Mouse (Mus musculus) retina, postnatal 1 day (tissue): ENCODE results near the gene Cdk13.

Source experiments
- DNase-seq: peaks from one replicate; pipeline ENCODE4 v3.0.0-alpha.2; 2012

Cdk13 gene

GRCm38 (mm10) chr13:17804909-17805613, at the start of gene Cdk13:
Gene Cdk13, minus strand, starts transcription at chr13:17805097.
- DNase-seq = peak; percentile 99

DNA sequence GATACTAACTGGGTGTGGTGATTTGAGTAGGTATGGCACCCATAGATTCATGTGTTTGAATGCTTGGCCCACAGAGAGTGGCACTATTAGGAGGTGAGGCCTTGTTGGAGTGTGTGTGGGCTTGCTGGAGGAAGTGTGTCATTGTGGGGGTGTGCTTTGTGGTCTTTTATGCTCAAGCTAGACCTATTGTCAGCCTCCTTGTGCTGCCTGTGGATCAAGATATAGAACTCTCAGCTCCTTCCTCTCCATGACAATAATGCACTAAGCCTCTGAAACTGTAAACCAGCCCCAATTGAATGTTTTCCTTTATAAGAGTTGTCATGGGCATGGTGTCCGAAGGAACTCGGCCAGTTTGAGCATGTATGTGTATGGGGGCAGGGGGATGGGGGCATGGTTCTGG, 38.4 kb upstream of the Cdk13 start:
- no peak for DNase-seq

GRCm38 (mm10) chr13:17842756-17843155, 37.9 kb upstream of the Cdk13 start:
- no peak for DNase-seq

DNA sequence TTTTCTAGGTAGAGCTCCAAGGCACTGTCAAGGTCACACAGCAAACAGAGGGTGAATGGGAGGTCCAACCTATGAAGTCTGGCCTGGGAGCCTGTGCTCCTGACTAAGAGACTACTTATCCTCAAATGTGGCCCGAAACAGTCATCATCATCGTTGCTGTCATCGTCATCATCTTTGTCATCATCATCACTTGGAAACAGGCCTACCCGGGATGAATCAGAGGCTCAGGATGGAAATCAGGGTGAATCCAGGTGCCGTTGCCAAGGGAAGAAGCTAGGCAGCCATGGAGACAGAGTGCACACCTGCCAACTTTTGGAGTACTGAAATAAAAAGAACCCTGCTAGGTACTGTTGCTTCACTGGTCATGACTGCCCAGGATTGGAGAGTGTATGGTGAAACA, 34.2 kb upstream of the Cdk13 start:
- DNase-seq = no peak

DNA sequence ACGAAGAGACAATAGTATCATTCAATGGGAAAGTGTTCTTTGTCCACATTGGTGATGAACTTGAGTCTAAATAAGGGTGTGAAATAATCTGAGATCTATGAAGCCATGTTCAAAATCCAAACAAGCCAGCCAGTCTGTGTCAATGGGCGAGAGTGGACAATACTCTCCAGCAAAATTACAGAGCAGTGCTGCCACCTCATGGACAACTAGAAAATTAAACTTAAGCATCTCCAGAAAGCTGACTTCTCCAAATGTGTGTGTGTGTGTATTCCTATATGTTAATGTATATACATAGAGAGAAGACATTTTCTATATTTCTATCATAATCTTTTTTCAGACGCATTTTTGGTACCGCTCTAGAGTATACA, 33.6 kb upstream of the Cdk13 start:
- peak; percentile 84 for DNase-seq

DNA sequence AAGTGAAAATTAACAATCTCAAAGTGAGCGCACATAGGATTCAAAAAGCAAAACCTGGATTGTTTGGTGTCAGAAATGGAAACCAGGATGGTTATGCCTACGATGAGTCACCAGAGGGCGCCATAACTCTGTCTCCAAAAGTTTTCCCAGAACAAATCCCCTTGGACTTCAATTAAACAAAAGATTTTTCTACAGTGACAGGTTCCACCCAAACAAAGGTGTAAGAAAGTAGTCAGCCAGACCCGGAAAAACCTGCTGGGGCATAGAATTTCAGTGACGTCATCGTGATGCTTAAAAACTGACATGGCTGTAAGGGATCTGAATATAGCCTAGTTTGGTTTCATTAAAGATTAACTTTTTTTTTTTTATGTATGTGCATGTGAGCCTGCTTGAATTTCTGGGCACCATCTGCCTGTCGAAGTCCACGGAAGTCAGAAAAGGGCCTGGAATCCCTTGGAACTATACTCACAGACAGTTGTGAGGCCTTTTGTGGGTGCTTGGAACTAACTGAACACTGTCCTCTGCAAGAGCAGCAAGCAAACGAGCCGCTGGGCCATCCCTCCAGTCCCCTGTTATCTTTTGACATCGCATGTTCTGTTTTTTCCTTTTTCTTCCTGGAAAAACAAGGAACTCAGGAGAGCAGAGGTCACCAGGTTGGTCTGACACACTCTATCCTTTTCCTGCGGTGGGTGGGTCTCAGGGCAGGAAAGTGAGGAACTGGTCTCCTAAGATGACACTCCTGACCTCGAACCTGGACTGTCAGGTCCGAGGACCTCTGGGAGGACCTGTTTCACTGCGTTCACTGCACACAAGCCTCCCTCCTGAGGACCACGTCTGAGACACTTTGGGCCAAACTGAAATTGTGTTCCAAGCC, 33.0 kb upstream of the Cdk13 start:
- peak; percentile 61 for DNase-seq

- no peak for DNase-seq
Observed at GRCm38 (mm10) chr13:17836808-17837207, 31.9 kb upstream of the Cdk13 start.

- DNase-seq = no peak
Observed at GRCm38 (mm10) chr13:17832940-17833339, 28.0 kb upstream of the Cdk13 start.

GRCm38 (mm10) chr13:17817226-17817625, 12.3 kb upstream of the Cdk13 start:
- DNase-seq = no peak

DNA sequence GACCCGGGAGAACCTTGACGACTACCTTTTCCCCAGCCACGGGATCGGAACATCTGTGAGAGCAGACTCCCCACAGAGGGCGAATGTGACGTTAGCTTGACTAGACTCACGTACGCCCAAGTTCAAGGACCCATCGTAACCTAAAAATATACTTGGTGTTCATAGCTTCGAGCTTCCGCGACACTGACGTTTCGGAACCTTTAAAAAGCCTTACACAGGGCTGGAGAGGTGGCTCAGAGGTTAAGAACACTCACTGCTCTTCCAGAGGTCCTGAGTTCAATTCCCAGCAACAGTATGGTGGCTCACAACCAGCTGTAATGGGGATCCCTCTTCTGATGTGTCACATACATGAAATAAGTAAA, 698 bp upstream of the Cdk13 start:
- no peak for DNase-seq

DNA sequence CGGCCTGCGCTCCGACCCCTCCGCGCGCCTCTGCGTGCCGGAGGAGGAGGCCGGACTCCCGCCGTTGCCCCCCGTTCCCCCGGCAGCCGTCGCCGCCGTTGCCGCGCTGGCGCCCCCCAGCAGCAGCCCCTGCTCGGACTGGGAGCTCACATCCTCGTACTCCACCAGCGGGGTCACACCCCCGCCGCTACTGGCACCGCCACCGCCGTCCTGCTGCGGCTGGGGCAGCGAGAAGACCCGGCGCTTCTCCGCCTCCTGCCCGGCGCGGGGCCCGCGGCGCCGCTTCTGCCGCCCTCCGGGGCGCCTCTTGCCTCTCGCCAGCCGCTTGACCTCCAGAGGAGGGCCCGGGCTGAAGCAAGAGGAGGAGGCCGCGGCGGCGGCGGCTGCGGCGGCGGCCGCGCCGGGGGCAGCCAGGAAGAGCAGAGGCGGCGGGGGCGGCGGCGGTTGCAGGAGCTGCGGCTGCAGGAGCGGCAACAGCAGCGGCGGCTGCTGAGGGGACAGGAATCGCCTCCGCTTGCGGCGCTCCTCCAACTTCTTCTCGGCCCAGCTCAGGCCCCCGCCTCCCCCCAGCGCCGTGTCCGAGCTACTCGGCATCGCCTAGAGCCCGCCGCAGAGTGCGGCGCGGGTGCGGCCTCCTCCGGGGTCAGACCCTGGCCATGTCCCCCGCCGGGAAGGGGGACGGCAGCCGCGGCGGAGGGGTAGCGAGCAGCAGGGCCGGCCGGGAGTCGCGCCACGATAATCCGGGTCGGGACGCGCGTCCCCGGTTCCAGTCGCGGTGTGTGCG, 647 bp downstream of the Cdk13 start:
- no peak for DNase-seq

GRCm38 (mm10) chr13:17803331-17804057, 1.4 kb downstream of the Cdk13 start:
- peak; percentile 83 for DNase-seq

GRCm38 (mm10) chr13:17802880-17803279, 2.0 kb downstream of the Cdk13 start:
- no peak for DNase-seq

- no peak for DNase-seq
Observed at GRCm38 (mm10) chr13:17799735-17800134, 5.2 kb downstream of the Cdk13 start.

GRCm38 (mm10) chr13:17795757-17796456, 9.0 kb downstream of the Cdk13 start:
- no peak for DNase-seq

GRCm38 (mm10) chr13:17783643-17784042, 21.3 kb downstream of the Cdk13 start:
- no peak for DNase-seq

GRCm38 (mm10) chr13:17779923-17780322, 25.0 kb downstream of the Cdk13 start:
- DNase-seq = no peak

- DNase-seq = no peak
Observed at GRCm38 (mm10) chr13:17776303-17776702, 28.6 kb downstream of the Cdk13 start.

DNA sequence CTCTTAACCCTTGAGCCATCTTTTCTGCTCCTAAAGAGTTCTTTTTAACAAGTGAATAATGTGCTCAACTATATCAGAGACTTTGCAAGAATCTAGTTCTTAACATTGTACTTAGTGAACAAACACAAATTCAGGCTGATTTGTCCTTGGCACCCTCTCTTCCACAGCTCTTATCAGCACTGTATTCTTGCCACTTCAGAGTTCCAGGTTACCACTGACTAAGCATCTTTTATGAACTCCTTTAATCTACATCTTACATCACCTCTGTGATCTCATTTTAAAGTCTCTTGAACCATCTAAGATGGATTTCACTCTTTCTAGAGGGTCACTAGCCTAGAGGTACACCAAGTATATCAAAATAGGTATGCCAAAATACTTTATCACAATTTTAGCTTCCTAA, 29.5 kb downstream of the Cdk13 start:
- DNase-seq = no peak

DNA sequence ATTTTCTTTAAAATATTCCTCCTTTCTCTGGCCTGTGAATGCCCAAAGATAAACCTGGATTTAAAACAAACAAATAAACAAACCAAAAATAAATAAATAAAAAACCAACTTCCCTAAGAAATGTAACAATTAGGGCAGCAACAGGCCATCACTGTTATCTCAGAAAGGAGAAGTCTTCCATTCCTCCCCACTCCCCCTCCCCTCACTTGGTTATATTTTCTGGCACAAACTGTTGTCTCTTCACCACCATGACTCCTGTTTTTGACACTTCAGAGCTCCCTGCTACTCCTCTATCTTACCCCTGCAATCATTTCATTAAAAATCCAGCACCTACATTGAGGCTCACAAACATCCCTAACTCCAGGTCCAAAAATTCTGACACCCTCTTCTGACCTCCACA, 31.8 kb downstream of the Cdk13 start:
- DNase-seq = no peak

- DNase-seq = no peak
Observed at GRCm38 (mm10) chr13:17772574-17772973, 32.3 kb downstream of the Cdk13 start.

DNA sequence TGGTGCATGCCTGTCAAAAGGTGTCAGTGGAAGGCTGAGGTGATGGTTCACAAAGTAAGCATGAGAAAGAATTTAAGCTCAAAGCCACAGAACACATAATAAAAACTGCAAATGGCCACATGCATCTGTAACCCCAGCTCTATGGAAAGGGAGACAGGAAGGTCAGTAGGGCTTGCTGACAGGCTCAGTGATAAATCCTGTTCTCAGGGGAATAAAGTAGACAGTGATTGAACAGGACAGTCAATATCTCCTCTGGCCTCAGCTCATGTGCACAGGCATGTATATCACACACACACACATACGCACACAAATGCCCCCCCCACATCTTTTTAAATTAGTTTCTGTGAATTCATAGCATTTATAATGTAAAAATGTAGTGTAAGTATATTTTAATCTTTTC, 42.5 kb downstream of the Cdk13 start:
- DNase-seq = no peak
